Mouse (Mus musculus) stomach, postnatal 0 days (tissue): ENCODE results near the gene Abcc4. TPM values are rescaled to one million over a fixed set of nuclear protein-coding genes. Genes with fewer than 3 reads are reported as not detected.

Experiments used
- ATAC-seq: fragments of 200-750 bp; cut with Nextera tagmentation; 2 replicates; pipeline ENCODE4 v1.8.0; 2017; ENCODE audit not compliant: low FRiP score, low TSS enrichment
- DNase-seq: peaks from one replicate; pipeline ENCODE4 v3.0.0-alpha.2; 2016; ENCODE audit warnings: low spot score
- H3K27ac ChIP-seq: fragments of 300-500 bp; sonication (generic); replicated peaks from 2 replicates; pipeline ENCODE4 v1.5.1; 2014; ENCODE audit warnings: mild to moderate bottlenecking, control low read depth
- H3K27me3 ChIP-seq: fragments of 300-500 bp; sonication (generic); 2 replicates; pipeline ENCODE4 v1.6.1; 2014; ENCODE audit warnings: low read length; ENCODE audit not compliant: control insufficient read depth, insufficient read depth
- H3K36me3 ChIP-seq: fragments of 300-500 bp; sonication (generic); 2 replicates; pipeline ENCODE4 v1.6.1; 2014; ENCODE audit warnings: low read length, mixed read lengths; ENCODE audit not compliant: control insufficient read depth, insufficient read depth
- H3K4me1 ChIP-seq: fragments of 300-500 bp; sonication (generic); replicated peaks from 2 replicates; pipeline ENCODE4 v1.6.1; 2014; ENCODE audit warnings: antibody characterized with exemption; ENCODE audit not compliant: control insufficient read depth, insufficient read depth
- H3K4me2 ChIP-seq: fragments of 300-500 bp; sonication (generic); replicated peaks from 2 replicates; pipeline ENCODE4 v1.6.1; 2014; ENCODE audit warnings: low read depth, mild to moderate bottlenecking, control low read depth, moderate library complexity
- H3K4me3 ChIP-seq: fragments of 300-500 bp; sonication (generic); 2 replicates; pipeline ENCODE4 v1.5.1; 2014; ENCODE audit warnings: low read depth, low read length, control low read depth
- H3K9ac ChIP-seq: fragments of 300-500 bp; sonication (generic); 2 replicates; pipeline ENCODE4 v1.6.1; 2014; ENCODE audit warnings: mild to moderate bottlenecking, low read length, control low read depth, mixed read lengths
- H3K9me3 ChIP-seq: fragments of 300-500 bp; sonication (generic); 2 replicates; pipeline ENCODE4 v1.6.1; 2016; ENCODE audit warnings: low read length; ENCODE audit not compliant: control insufficient read depth
- CTCF ChIP-seq: IDR thresholded peaks from 2 replicates; pipeline ENCODE4 v1.5.1; 2016; ENCODE audit warnings: antibody characterized with exemption, low read depth, mild to moderate bottlenecking, moderate library complexity
- EP300 ChIP-seq: optimal IDR thresholded peaks from 2 replicates; pipeline ENCODE3; 2016; ENCODE audit warnings: antibody characterized with exemption
- WGBS: fragments of 180-500 bp; shearing (Covaris S2); extraction: QIAGEN DNeasy Blood & Tissue Kit; methylation state at CpG from one replicate; pipeline ENCODE4 v1.1.7; 2014; 5-methylcytosine and 5-hydroxymethylcytosine counted together
- polyA plus RNA-seq: library from polyadenylated mRNA; unstranded; fragments of >200 nt; fragmentation: Nextera tagmentation; extraction: Ambion mirVana; gene quantifications from 2 replicates; pipeline ENCODE4 v1.2.1, GENCODE M21; 2015

Abcc4 gene
- polyA plus RNA-seq, 1 experiment from 2014 or later = 1.9 TPM

- ATAC-seq (no peak), DNase-seq (no peak)
- 65% methylated on average over 9 of the region's 9 CpGs for WGBS
- no peaks in the 10 kb centered on the region for H3K9me3 ChIP-seq
- no peak for TF ChIP-seq EP300
- no peak for TF ChIP-seq CTCF
- H3K4me2 ChIP-seq = no peak overlapping the region
- no peaks in the 10 kb centered on the region for H3K4me1 ChIP-seq
- H3K4me3 ChIP-seq = no peak overlapping the region
- H3K9ac ChIP-seq = no peak overlapping the region
- no peak overlapping the region for H3K27ac ChIP-seq
- H3K36me3 ChIP-seq = no peaks in the 10 kb centered on the region
- no peaks in the 10 kb centered on the region for H3K27me3 ChIP-seq
These were observed 133.3 kb downstream of the Abcc4 start for GRCm38 (mm10) chr14:118572688-118573245.

GRCm38 (mm10) chr14:118569586-118569985, 136.4 kb downstream of the Abcc4 start:
- DNase-seq (no peak), ATAC-seq (no peak)
- no peaks in the 10 kb centered on the region for H3K36me3 ChIP-seq
- no peak overlapping the region for H3K9ac ChIP-seq
- H3K4me2 ChIP-seq = no peak overlapping the region
- H3K4me1 ChIP-seq = peaks cover 3% of the 10 kb centered on the region; the same call in 1 of the 2 replicates
- H3K27me3 ChIP-seq = no peaks in the 10 kb centered on the region
- no peak overlapping the region for H3K4me3 ChIP-seq
- no peaks in the 10 kb centered on the region for H3K9me3 ChIP-seq
- WGBS = 92% methylated on average over 13 of the region's 13 CpGs
- H3K27ac ChIP-seq = no peak overlapping the region
- TF ChIP-seq CTCF = no peak
- TF ChIP-seq EP300 = no peak

- ATAC-seq = no peak
- DNase-seq = no peak
- H3K9me3 ChIP-seq = no peaks in the 10 kb centered on the region
- H3K9ac ChIP-seq = no peak overlapping the region
- WGBS = 54% methylated on average over 17 of the region's 17 CpGs
- H3K4me1 ChIP-seq = peaks cover 3% of the 10 kb centered on the region; the same call in 1 of the 2 replicates
- no peaks in the 10 kb centered on the region for H3K36me3 ChIP-seq
- TF ChIP-seq EP300 (no peak), CTCF (no peak)
- H3K27me3 ChIP-seq = no peaks in the 10 kb centered on the region
- no peak overlapping the region for H3K4me2 ChIP-seq
- H3K4me3 ChIP-seq = no peak overlapping the region
- H3K27ac ChIP-seq = no peak overlapping the region
These were observed 137.8 kb downstream of the Abcc4 start for GRCm38 (mm10) chr14:118568116-118568673.

DNA sequence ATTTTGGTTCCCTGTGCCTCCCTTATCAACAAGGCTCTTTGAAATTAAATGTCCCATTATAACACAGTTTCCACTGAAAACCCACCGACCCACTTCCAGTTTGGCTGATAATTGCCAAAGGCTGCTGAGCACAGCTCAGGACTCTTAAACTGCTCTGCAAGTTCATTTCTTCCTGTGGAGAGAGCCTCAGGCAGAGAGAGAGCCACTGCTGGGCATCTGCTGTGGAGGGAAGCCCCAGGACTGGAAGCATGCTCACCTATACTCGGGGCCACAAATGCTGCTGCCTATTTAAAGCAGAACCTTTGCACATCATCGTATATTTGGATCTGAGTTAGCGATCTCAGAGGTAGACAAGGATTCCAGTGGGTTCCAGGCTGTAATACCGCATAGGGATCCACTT, 139.2 kb downstream of the Abcc4 start:
- ATAC-seq = no peak; the same call in 1 of the 2 replicates
- H3K9ac ChIP-seq = no peak overlapping the region
- no peaks in the 10 kb centered on the region for H3K27me3 ChIP-seq
- H3K36me3 ChIP-seq = no peaks in the 10 kb centered on the region
- no peak for DNase-seq
- no peaks in the 10 kb centered on the region for H3K9me3 ChIP-seq
- peak overlapping the region; percentile 81 for H3K27ac ChIP-seq
- peaks cover 3% of the 10 kb centered on the region; the same call in 1 of the 2 replicates for H3K4me1 ChIP-seq
- 61% methylated on average over 5 of the region's 5 CpGs for WGBS
- H3K4me2 ChIP-seq = peak overlapping the region; percentile 34
- TF ChIP-seq EP300 = no peak
- no peak for TF ChIP-seq CTCF
- H3K4me3 ChIP-seq = no peak overlapping the region

GRCm38 (mm10) chr14:118566214-118566688, 139.8 kb downstream of the Abcc4 start:
- DNase-seq = peak; percentile 74
- H3K4me2 ChIP-seq = peak overlapping the region; percentile 34
- H3K4me3 ChIP-seq = no peak overlapping the region
- H3K4me1 ChIP-seq = peaks cover 3% of the 10 kb centered on the region; the same call in 1 of the 2 replicates
- no peaks in the 10 kb centered on the region for H3K27me3 ChIP-seq
- 24% methylated on average over 12 of the region's 12 CpGs for WGBS
- H3K9ac ChIP-seq = no peak overlapping the region
- ATAC-seq = peak; percentile 97
- no peaks in the 10 kb centered on the region for H3K36me3 ChIP-seq
- TF ChIP-seq EP300 (peak; percentile 71), CTCF (no peak)
- H3K27ac ChIP-seq = peak overlapping the region; percentile 81
- no peaks in the 10 kb centered on the region for H3K9me3 ChIP-seq

- Histone ChIP-seq H3K9ac (no peak overlapping the region), H3K9me3 (no peaks in the 10 kb centered on the region), H3K4me3 (no peak overlapping the region), H3K4me1 (peaks cover 3% of the 10 kb centered on the region; the same call in 1 of the 2 replicates), H3K36me3 (no peaks in the 10 kb centered on the region), H3K4me2 (no peak overlapping the region), H3K27me3 (no peaks in the 10 kb centered on the region), H3K27ac (peak overlapping the region; percentile 81)
- 77% methylated on average over 5 of the region's 5 CpGs for WGBS
- TF ChIP-seq EP300 = no peak
- no peak for TF ChIP-seq CTCF
- DNase-seq (no peak), ATAC-seq (no peak)
These were observed 140.3 kb downstream of the Abcc4 start for GRCm38 (mm10) chr14:118565696-118566095.
